Mouse (Mus musculus) Muller cell, postnatal 12 days (primary cell): ENCODE data around the gene Abca17.

Experiments
- DNase-seq: peaks from one replicate; pipeline ENCODE4 v3.0.0-alpha.2; 2015; ENCODE audit errors: inconsistent ontology term

Abca17 gene

GRCm38 (mm10) chr17:24243311-24243969 lies 107.4 kb downstream of the Abca17 start:
- no peak for DNase-seq

- DNase-seq = no peak
These were observed 113.9 kb downstream of the Abca17 start for GRCm38 (mm10) chr17:24236921-24237320.

DNA sequence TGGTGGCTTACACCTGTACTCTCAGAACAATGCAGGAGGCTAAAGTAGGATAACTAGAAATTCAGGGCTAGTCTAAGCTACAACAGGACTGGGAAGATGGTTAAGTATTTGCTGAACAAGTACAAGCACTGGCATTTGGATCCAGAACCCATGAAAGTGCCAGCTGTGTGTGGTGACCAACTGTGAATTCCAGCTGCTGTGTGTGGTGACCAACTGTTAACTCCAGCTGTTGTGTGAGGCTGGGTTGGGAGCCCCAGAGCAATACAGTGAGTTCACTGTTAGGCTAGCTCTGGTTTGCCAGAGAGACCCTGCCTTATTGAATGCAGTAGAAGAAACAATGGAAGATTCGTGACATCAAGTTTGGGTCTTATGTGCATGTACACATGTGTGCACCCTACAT lies 114.4 kb downstream of the Abca17 start:
- DNase-seq = no peak

- no peak for DNase-seq
These were observed 122.9 kb downstream of the Abca17 start for GRCm38 (mm10) chr17:24227941-24228340.

GRCm38 (mm10) chr17:24226721-24227120 lies 124.1 kb downstream of the Abca17 start:
- no peak for DNase-seq

- DNase-seq = no peak
These were observed 125.0 kb downstream of the Abca17 start for GRCm38 (mm10) chr17:24225851-24226250.

DNA sequence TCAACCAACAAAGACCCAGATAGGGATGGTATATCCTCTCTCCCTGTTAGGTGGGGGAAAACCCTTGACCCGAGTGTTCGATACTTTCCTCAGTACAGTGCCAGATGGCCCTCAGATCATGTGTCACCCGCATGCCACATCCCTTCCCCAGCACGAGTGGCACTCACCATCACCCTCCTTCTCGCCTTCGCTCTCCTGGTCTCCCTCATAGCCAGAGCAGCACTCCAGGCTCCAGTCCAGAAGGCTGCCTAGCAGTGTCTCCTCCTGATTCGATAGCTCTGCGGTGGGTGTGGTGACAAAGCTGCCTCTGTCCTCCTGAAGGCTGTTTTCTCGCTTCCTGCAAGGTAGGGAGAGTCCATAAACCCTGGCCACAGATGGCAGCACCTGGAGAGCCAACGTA lies 126.1 kb downstream of the Abca17 start:
- no peak for DNase-seq

GRCm38 (mm10) chr17:24223513-24223912 lies 127.4 kb downstream of the Abca17 start:
- no peak for DNase-seq

- no peak for DNase-seq
These were observed 128.2 kb downstream of the Abca17 start for GRCm38 (mm10) chr17:24222653-24223052.

GRCm38 (mm10) chr17:24220435-24221411 lies 130.1 kb downstream of the Abca17 start, which contains the start of gene Tedc2:
Tedc2 (minus strand) TSS chr17:24220851.
- peak; percentile 98 for DNase-seq

- DNase-seq = peak; percentile 54
These were observed 134.0 kb downstream of the Abca17 start for GRCm38 (mm10) chr17:24216836-24217235.
